Mouse (Mus musculus): ENCODE results near the gene Fank1.
A peak's percentile ranks its signal among the peaks of the same experiment; 100 is the strongest.
"Not testable (repeated sequence)": the region's sequence is repeated elsewhere in the genome, so short reads cannot be mapped to it uniquely, and the experiment has no call there.

Gene Fank1

GRCm38 (mm10) chr7:133839546-133839945 is 62.9 kb downstream of the Fank1 start:
- peak; percentile 69 to 70 for DNase-seq

- DNase-seq, result no peak
Observed at GRCm38 (mm10) chr7:133842079-133842478, 65.4 kb downstream of the Fank1 start.

DNA sequence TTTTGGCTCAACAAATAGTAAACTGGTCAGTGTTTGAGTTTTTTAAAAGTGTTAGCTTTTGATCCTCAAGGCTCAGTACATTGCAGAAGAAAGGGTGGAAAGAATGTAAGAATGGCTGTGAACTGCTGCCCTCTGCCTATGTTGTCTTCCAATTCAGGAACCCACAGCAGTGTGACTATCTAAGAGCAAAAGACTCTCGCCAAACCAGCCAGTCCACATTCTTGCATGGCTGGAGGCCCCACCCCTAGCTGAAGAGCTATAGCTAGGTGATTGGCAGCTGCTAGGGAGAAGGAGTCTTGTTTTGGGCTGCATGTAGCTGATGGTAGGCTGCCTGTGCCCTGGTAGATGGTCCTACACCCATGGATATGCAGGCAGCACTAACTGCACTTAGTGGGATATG is 70.5 kb downstream of the Fank1 start:
- no peak for DNase-seq

GRCm38 (mm10) chr7:133848180-133848579 is 71.5 kb downstream of the Fank1 start:
- no peak for DNase-seq

DNA sequence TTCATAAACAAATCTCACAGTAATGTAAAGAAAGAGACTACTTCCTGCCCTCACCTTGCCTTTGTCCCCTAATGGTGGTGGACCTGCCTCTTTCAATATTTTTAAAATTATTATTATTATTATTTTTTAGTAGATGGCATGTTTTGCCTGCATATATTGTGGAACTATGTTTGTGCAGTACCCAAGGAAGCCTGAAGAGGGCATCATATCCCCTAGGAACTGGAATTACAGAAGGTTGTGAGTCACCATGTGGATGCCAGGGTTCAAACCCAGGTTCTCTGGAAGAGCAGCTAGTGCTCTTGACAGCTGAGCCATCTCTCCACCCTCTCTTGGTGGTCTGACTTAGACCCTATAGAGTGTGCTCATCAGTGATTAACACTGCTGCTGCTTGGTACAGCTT is 74.1 kb downstream of the Fank1 start:
- no peak for DNase-seq

DNA sequence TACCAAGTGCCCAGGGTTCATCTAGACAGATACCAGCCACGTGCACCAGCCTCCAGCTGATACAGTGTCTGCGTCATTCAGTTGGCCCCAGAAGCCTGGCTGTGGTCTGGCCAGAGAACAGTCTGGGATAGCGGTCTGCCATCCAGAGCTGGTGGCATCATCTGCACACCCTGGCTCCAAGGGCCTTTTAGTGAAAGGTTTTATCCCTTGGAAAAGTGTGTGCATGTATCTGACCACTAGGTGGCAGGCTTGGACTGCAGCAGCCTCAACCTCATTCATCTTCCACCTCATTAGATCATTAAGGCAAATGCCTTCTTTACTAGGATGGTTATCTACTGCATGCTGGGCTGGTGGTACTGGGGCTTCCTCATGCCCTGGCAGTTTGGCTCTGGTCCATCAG is 79.6 kb downstream of the Fank1 start:
- peak; percentile 89 to 91 for DNase-seq

DNA sequence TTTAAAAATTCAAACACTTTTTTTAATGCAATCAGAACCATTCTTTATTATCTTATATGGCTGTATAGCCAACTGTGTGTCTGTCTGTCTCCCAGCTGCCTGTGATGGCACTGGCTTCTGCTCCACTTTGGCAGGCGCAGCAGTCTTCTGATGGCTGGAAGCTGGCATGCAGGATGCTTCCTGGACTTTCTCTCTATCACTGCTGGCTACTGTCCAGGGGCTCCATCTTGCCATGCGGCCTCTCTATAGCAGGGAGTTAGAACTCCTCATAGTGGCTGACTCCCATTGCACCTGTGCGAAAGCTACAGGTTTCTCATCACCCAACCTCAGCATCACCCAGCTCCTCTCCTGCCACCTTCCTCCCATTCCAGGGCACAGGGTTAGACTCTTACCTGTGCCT is 81.8 kb downstream of the Fank1 start:
- peak; percentile 86 to 91 for DNase-seq

GRCm38 (mm10) chr7:133859548-133859947 is 82.9 kb downstream of the Fank1 start:
- no peak for DNase-seq

- DNase-seq, result peak; percentile 48 to 54
Observed at GRCm38 (mm10) chr7:133862233-133862632, 85.6 kb downstream of the Fank1 start.

DNA sequence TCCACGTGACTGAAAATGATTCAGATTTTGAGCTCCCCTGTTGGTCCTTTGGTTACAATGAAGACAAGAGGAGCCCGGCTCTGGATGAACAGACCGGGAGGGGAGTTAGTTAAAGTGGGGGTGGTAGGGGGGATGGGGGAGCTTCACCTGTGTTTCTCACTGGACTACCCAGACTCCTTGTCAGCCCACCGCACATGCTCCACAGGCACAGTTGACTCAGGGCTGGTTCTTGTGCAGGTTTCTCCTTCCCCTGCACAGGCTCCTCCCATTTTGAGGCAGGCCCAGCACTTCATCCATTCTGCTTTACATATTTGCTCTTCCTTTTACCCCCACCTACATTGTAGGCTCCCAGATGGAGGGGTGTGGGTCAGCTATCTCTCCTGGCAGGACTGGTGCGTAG is 86.1 kb downstream of the Fank1 start:
- no peak for DNase-seq

DNA sequence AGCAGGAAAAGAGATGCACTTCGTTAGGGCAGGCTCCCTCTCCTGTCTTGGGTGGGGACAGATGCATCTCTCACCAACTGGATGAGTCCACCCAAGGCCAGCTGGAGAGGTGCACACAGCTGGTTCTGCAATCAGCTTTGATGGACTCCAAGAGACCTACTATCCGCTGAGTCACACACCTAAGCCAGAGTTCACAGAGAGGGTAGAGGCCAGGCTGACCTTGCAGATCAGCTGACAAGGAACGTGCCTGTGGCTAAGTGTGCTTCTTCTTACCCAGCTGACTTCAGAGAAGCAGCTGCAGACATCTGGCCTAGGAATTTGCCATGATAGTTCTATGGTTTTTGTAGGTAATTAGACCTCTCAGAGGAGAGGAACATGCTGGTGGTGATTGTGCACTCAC is 86.5 kb downstream of the Fank1 start:
- no peak for DNase-seq

- no peak for DNase-seq
Observed at GRCm38 (mm10) chr7:133863684-133864083, 87.0 kb downstream of the Fank1 start.

DNA sequence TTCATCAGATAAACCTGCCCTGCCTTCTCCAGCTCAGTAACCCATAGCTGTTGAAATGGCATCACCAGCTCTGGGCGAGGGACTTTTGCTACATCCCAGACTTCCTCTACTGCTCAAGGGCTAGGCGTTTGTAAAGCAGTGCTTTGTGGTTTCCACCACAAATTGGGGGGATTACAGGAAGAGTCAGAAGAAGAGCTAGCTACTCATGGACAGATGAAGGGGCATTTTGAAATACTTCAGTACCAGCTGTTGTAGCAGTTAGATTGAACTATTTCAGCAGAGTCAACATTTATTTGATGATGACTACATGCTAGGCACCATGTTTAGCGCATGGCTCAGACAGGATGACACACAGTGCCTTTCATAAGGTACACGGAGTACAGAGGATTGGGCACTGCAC is 93.6 kb downstream of the Fank1 start:
- no peak for DNase-seq

DNA sequence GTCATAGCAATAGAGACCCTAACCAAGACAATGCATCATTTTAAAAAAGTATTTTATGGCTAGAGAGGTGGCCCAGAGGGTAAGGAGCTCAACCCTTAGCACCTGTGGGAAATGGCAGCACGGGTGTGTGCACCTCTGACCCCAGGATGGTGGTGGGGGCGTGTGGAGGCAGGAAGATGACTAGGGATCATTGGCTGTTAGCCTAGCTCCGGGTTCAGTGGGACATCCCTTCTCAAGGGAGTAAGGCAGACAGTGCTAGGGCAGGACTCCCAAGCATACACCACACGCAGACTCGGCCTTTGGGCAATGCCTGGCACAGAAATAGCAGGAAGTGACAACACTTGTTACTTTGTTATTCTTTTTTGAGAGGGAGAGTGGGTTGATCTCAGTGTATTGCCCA is 96.0 kb downstream of the Fank1 start:
- no peak for DNase-seq

GRCm38 (mm10) chr7:133876139-133876538 is 99.5 kb downstream of the Fank1 start:
- no peak for DNase-seq

DNA sequence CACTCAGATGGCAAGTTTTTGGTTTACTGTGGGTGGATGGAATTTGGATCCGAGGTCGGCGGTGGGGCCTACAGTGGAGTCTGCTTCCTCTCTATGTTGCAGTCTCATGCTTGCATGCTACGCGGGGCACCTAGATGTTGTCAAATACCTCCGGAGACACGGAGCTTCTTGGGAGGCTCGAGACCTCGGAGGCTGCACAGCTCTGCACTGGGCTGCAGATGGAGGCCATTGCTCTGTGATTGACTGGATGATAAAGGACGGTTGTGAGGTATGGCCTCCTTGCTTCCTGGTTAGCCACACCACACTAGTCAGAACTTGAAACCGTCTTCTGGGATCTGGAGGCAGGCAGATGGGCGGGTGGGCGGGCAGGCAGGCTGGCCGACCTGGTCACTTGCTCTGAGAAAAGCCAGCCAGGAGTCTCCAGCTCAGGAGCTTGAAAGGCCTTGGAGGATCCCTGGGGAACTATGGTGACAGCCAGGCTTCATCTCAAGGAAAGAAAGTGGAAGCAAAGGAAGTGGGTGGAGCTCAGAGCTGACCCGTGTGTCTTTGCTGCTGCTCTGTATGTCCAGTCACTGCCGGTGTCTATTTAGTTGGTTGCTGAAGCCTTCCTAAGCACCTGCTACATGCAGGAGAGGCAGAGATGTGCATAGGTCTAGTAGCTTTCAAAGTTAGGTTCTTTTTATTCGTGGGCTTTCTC is 100.1 kb downstream of the Fank1 start:
- no peak for DNase-seq

DNA sequence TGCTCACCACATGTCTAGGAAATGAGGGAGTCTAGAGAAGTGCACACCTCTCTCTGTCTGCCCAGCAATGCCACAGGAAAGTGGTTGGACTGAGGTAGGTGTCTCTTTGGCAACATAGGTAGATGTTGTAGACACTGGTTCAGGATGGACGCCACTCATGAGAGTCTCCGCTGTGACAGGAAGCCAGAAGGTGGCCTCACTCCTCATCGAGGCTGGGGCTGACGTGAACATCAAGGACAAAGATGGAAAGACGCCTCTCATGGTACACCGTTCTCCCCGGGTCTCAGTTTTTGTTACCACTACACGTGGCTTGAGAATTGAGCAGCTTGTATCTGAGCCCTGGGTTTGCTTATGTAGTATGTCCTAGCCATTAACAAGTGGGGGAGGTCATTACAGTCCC is 103.1 kb downstream of the Fank1 start:
- no peak for DNase-seq

GRCm38 (mm10) chr7:133884759-133885431 is 108.2 kb downstream of the Fank1 start:
- not testable (repeated sequence) for DNase-seq

DNA sequence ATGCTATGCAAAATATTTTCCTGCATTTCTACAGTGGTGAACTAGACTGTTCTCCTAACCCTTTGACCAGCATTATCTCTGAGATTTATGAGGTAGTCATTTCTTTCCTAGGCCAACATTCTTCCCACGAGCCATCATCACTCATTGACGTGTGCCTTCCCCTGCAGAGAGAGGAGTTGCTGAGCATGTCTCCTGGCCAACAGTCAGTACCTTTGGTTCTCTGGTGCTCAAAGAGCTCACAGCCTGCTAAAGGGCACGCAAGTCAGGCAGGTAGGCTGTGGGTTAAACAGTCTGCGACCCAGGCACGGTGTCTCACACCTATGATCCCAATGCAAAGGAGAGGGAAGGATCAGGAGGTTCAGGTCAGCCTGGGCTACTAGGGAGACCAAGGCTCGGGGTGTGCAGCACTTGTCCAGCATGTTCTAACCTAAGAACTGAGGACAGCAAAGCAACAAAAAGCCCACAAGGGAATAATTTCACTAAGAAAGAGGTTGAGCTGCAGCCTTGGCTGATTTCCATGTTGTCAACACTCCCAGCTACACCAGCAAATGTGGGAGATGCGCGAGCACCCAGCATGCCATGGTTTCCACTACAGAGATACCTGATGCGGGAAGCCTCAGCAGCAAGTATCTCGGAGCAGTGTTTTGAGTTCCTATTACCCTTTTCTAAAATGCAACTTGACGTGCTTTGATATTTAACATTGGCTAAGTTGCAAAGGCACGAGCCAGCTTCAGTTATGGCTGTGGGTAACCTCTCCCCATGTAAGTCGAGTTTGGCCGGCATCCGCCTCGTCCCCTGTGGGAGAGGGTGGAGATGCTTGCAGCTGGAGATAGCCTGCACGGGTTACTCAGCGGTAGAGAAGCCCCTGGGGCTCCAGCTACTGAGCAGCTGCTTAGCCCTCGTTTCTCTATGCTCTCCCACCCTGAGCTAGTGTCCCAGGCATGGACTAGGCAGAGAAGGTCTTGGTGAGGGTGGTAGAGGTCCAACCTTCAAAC is 112.6 kb downstream of the Fank1 start:
- DNase-seq, result no peak

DNA sequence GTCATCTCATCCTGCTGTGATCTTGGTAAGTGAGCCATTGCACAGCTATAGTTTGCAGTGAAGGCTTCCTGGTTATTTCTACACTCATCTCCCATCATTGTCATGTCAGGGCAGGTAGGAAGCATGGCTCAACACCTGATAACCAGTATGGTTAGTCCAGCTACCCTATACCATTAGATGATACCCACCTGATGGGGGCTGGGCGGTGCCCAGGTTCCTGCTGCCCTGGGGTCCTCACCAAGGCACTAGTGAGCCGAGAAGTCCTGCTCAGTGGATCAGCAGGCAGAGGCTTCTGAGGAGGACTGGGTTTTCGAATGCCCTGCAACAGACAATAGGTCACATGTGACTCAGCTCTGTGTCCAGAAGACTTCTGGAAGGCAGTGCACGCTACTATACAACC is 113.3 kb downstream of the Fank1 start:
- no peak for DNase-seq

GRCm38 (mm10) chr7:133891298-133891697 is 114.6 kb downstream of the Fank1 start:
- DNase-seq, result no peak

- no peak for DNase-seq
Observed at GRCm38 (mm10) chr7:133891796-133892195, 115.1 kb downstream of the Fank1 start.

GRCm38 (mm10) chr7:133899391-133899790 is 122.7 kb downstream of the Fank1 start:
- DNase-seq, result no peak
